Mouse (Mus musculus) cerebellum, adult 11 months (tissue): ENCODE measurements at regions not wholly inside any gene's neighbourhood (a gene's known extent, or its start where the extent isn't known, plus 50 kb on each side); places are given as distances from the start of the nearest gene placed in this dataset.
A peak's percentile ranks its signal among the peaks of the same experiment; 100 is the strongest.

Source experiments
- DNase-seq: peaks from one replicate; pipeline ENCODE4 v3.0.0; 2022

- DNase-seq, result no peak
These were observed 102.8 kb upstream of the Ctnnb1 start for GRCm38 (mm10) chr9:120826266-120826665.

- DNase-seq, result peak; percentile 87
These were observed 98.5 kb upstream of the Ctnnb1 start for GRCm38 (mm10) chr9:120830526-120830925.

- DNase-seq, result no peak
These were observed 94.8 kb upstream of the Ctnnb1 start for GRCm38 (mm10) chr9:120834166-120834565.

- DNase-seq, result no peak
These were observed 93.4 kb upstream of the Ctnnb1 start for GRCm38 (mm10) chr9:120835621-120836020.

GRCm38 (mm10) chr9:120837431-120838150 is 91.4 kb upstream of the Ctnnb1 start:
- peak; percentile 16 for DNase-seq

GRCm38 (mm10) chr9:120843753-120844152 is 85.3 kb upstream of the Ctnnb1 start:
- DNase-seq, result no peak

GRCm38 (mm10) chr9:120845538-120845937 is 83.5 kb upstream of the Ctnnb1 start:
- DNase-seq, result no peak

GRCm38 (mm10) chr9:120847649-120848048 is 81.4 kb upstream of the Ctnnb1 start:
- DNase-seq, result no peak

- no peak for DNase-seq
These were observed 80.1 kb upstream of the Ctnnb1 start for GRCm38 (mm10) chr9:120848962-120849361.

GRCm38 (mm10) chr9:120850092-120850491 is 78.9 kb upstream of the Ctnnb1 start:
- no peak for DNase-seq

GRCm38 (mm10) chr9:120851914-120852313 is 77.1 kb upstream of the Ctnnb1 start:
- no peak for DNase-seq

- no peak for DNase-seq
These were observed 76.4 kb upstream of the Ctnnb1 start for GRCm38 (mm10) chr9:120852572-120852971.

GRCm38 (mm10) chr9:120853032-120853597 is 75.9 kb upstream of the Ctnnb1 start:
- DNase-seq, result no peak

- no peak for DNase-seq
These were observed 74.7 kb upstream of the Ctnnb1 start for GRCm38 (mm10) chr9:120854351-120854750.

GRCm38 (mm10) chr9:120855293-120856050 is 73.5 kb upstream of the Ctnnb1 start:
- no peak for DNase-seq

- no peak for DNase-seq
These were observed 71.0 kb upstream of the Ctnnb1 start for GRCm38 (mm10) chr9:120857849-120858510.

GRCm38 (mm10) chr9:120860969-120861595 is 67.9 kb upstream of the Ctnnb1 start:
- no peak for DNase-seq

GRCm38 (mm10) chr9:120861788-120862345 is 67.1 kb upstream of the Ctnnb1 start:
- no peak for DNase-seq

- DNase-seq, result no peak
These were observed 64.6 kb upstream of the Ctnnb1 start for GRCm38 (mm10) chr9:120864410-120864809.

GRCm38 (mm10) chr9:120866251-120866650 is 62.8 kb upstream of the Ctnnb1 start:
- DNase-seq, result peak; percentile 43

- DNase-seq, result peak; percentile 26
These were observed 62.3 kb upstream of the Ctnnb1 start for GRCm38 (mm10) chr9:120866709-120867108.

- no peak for DNase-seq
These were observed 61.2 kb upstream of the Ctnnb1 start for GRCm38 (mm10) chr9:120867861-120868260.

- no peak for DNase-seq
These were observed 60.7 kb upstream of the Ctnnb1 start for GRCm38 (mm10) chr9:120868330-120868729.
